15 mouse cellular contexts compared by ENCODE assay signal in genomic region chr5:113999382-113999781, GRCm38 (mm10). TPM values are rescaled to one million over a fixed set of nuclear protein-coding genes. Genes with fewer than 3 reads are reported as not detected.
DNase-seq lines count a peak whose midpoint lies in the region; ATAC-seq and TF ChIP-seq lines count a peak whose summit lies in the region.
"Had no signal": no experiment of that assay in that cellular context is flagged by ENCODE, and none has a peak within 500 bp of the region (broad histone marks: within the 10 kb centered on the region; RNA-seq: fewer than 3 reads in every experiment).

No protein-coding gene starts in this region.

- ATAC-seq in intestine, embryonic 16.5 days, result peak; percentile 82
- ATAC-seq in stomach, postnatal 0 days (ENCODE audit: low FRiP score, low TSS enrichment), result peak; percentile 81

- peak overlapping the region; percentile 33; the same call in 1 of the 2 replicates for H3K27ac ChIP-seq in intestine, embryonic 16.5 days (ENCODE audit: low read length)
- no peak overlapping the region for H3K27ac ChIP-seq in stomach, postnatal 0 days (replicated peaks)
- H3K27ac ChIP-seq: embryonic facial prominence, embryonic 15.5 days; layer of hippocampus, adult 2 months; limb, embryonic 12.5 days had no signal

- H3K9ac ChIP-seq in intestine, embryonic 16.5 days (ENCODE audit: low read depth, low read length), result no peak overlapping the region
- no peak overlapping the region for H3K9ac ChIP-seq in stomach, postnatal 0 days (ENCODE audit: low read length)
- H3K9ac ChIP-seq: embryonic facial prominence, embryonic 15.5 days; limb, embryonic 12.5 days had no signal

- DNase-seq in thymus, postnatal 14 days, result peak; percentile 8
- DNase-seq in thymus, postnatal 4 days, result no peak
- peak; percentile 72 for DNase-seq in lung, postnatal 25 days (ENCODE audit: low spot score)
- peak; percentile 41 for DNase-seq in stomach, postnatal 0 days (ENCODE audit: low spot score)
- DNase-seq in thymus, postnatal 10 days (ENCODE audit: low spot score in 2 of 2), result no peak
- DNase-seq in cerebellum, postnatal 14 days, result no peak
- DNase-seq in gastrocnemius, adult 8-10 months (ENCODE audit: low spot score in 2 of 2), result no peak
- DNase-seq: adrenal gland, postnatal 25 days; cerebellum, adult 8-10 months; heart, postnatal 10 days had no signal

- H3K27me3 ChIP-seq in intestine, embryonic 16.5 days (replicated peaks; ENCODE audit: control insufficient read depth, insufficient read depth, low read length), result no peaks in the 10 kb centered on the region
- no peaks in the 10 kb centered on the region for H3K27me3 ChIP-seq in stomach, postnatal 0 days (ENCODE audit: control insufficient read depth, insufficient read depth, low read length)
- H3K27me3 ChIP-seq: embryonic facial prominence, embryonic 15.5 days had no signal

- no peak for TF ChIP-seq EP300 in stomach, postnatal 0 days (optimal IDR thresholded peaks at IDR 0.05)

- TF ChIP-seq CTCF in stomach, postnatal 0 days (IDR thresholded peaks at IDR 0.05; ENCODE audit: low read depth), result no peak

- WGBS in intestine, embryonic 16.5 days, result 48% methylated on average over 5 of the region's 5 CpGs
- 46% methylated on average over 5 of the region's 5 CpGs for WGBS in stomach, postnatal 0 days

- H3K9me3 ChIP-seq in intestine, embryonic 16.5 days (ENCODE audit: control insufficient read depth, low read length), result no peaks in the 10 kb centered on the region
- H3K9me3 ChIP-seq in stomach, postnatal 0 days (ENCODE audit: control insufficient read depth, low read length), result no peaks in the 10 kb centered on the region
- H3K9me3 ChIP-seq: embryonic facial prominence, embryonic 15.5 days; limb, embryonic 12.5 days had no signal

- H3K4me3 ChIP-seq in intestine, embryonic 16.5 days (ENCODE audit: low read length), result no peak overlapping the region
- H3K4me3 ChIP-seq in stomach, postnatal 0 days (ENCODE audit: low read depth, low read length), result no peak overlapping the region
- H3K4me3 ChIP-seq: embryonic facial prominence, embryonic 15.5 days; layer of hippocampus, adult 2 months; limb, embryonic 12.5 days had no signal

- no peak overlapping the region for H3K4me2 ChIP-seq in intestine, embryonic 16.5 days (ENCODE audit: low read depth, low read length)
- H3K4me2 ChIP-seq in stomach, postnatal 0 days (replicated peaks; ENCODE audit: low read depth), result no peak overlapping the region
- H3K4me2 ChIP-seq: embryonic facial prominence, embryonic 15.5 days; limb, embryonic 12.5 days; midbrain, embryonic 11.5 days had no signal

- peaks cover 7% of the 10 kb centered on the region for H3K4me1 ChIP-seq in intestine, embryonic 16.5 days (ENCODE audit: control insufficient read depth, insufficient read depth, low read length)
- 0 out of 2 replicates have a peak, but pooled peaks cover under 1% of the 10 kb centered on the region for H3K4me1 ChIP-seq in stomach, postnatal 0 days (replicated peaks; ENCODE audit: control insufficient read depth, insufficient read depth)

- no peaks in the 10 kb centered on the region for H3K36me3 ChIP-seq in intestine, embryonic 16.5 days (ENCODE audit: control insufficient read depth, insufficient read depth, low read length)
- no peaks in the 10 kb centered on the region for H3K36me3 ChIP-seq in stomach, postnatal 0 days (ENCODE audit: control insufficient read depth, insufficient read depth, low read length)
- H3K36me3 ChIP-seq: embryonic facial prominence, embryonic 15.5 days; limb, embryonic 12.5 days had no signal

RNA-seq across cellular contexts. Expression of gene Dao, which starts 4.1 kb away (rescaled TPM):
- 31.0 and 32.5 TPM in 2 replicates for polyA plus RNA-seq in intestine, embryonic 16.5 days (2015; fragmentation: Nextera tagmentation; extraction: Ambion mirVana)
- polyA plus RNA-seq in stomach, postnatal 0 days (2015; fragmentation: Nextera tagmentation; extraction: Ambion mirVana), result 0.15 and 0.24 TPM in 2 replicates
- not detected for total RNA-seq in gastrocnemius, adult 8-10 months (2022)
- total RNA-seq: adrenal gland, postnatal 25 days; heart, postnatal 10 days; layer of hippocampus, adult 2 months had no signal
- polyA plus RNA-seq: embryonic facial prominence, embryonic 15.5 days; limb, embryonic 12.5 days; midbrain, embryonic 11.5 days had no signal

RNA-seq across cellular contexts. Expression of gene Ssh1, which starts 5.7 kb away (rescaled TPM):
- 7.1 and 7.8 TPM in 2 replicates for polyA plus RNA-seq in intestine, embryonic 16.5 days (2015; fragmentation: Nextera tagmentation; extraction: Ambion mirVana)
- polyA plus RNA-seq in stomach, postnatal 0 days (2015; fragmentation: Nextera tagmentation; extraction: Ambion mirVana), result 5.0 and 5.3 TPM in 2 replicates
- 1 to 10 TPM; 6.3 to 9.8 (median 6.9) TPM for total RNA-seq in gastrocnemius, adult 8-10 months (2022)

Comparison
In these comparisons a context has a peak if more than half of its experiments do, and no peak if none do; other contexts are left out.
1. DNase-seq: peak in thymus, postnatal 14 days (single experiment), lung, postnatal 25 days (single experiment) and stomach, postnatal 0 days (single experiment); none in thymus, postnatal 4 days (single experiment), thymus, postnatal 10 days (0 of 2), cerebellum, postnatal 14 days (0 of 2) and gastrocnemius, adult 8-10 months (0 of 2).
2. RNA of gene Dao, which starts 4.1 kb away (polyA plus RNA-seq): 31.0 to 32.5 TPM in intestine, embryonic 16.5 days; 0.15 to 0.24 TPM in stomach, postnatal 0 days; every median in the first group is over 10 times any median in the second.